Mouse (Mus musculus): ENCODE measurements around the gene Gprc5c.
"Not testable (repeated sequence)": the region's sequence is repeated elsewhere in the genome, so short reads cannot be mapped to it uniquely, and the experiment has no call there.

The Gprc5c gene

GRCm38 (mm10) chr11:114907567-114907966 is 56.6 kb downstream of the Gprc5c start:
- no peak for DNase-seq (ENCODE audit: low spot score)

GRCm38 (mm10) chr11:114908086-114908485 is 57.1 kb downstream of the Gprc5c start:
- DNase-seq (ENCODE audit: low spot score): no peak

GRCm38 (mm10) chr11:114909538-114909937 is 58.6 kb downstream of the Gprc5c start:
- not testable (repeated sequence) for DNase-seq (ENCODE audit: low spot score)

DNA sequence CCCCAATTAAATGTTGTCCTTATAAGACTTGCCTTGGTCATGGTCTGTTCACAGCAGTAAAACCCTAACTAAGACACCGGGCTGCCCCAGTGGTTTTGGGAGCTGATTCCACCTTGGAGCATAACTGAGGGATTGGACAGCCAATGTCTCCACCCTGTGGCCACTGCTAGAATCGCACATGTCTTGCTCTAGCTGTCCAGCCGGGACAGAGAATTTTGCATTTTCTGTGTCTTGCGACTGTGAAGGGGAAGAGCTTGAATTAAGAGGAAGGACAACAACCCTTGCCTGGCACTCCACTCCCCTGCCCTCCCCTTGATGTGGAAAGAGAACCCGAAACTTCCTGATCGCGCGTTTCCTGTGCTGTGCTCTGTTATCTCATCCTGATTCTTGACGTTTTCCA is 61.9 kb downstream of the Gprc5c start:
- DNase-seq (ENCODE audit: low spot score): peak; percentile 75

GRCm38 (mm10) chr11:114914978-114915377 is 64.0 kb downstream of the Gprc5c start:
- no peak for DNase-seq (ENCODE audit: low spot score)

DNA sequence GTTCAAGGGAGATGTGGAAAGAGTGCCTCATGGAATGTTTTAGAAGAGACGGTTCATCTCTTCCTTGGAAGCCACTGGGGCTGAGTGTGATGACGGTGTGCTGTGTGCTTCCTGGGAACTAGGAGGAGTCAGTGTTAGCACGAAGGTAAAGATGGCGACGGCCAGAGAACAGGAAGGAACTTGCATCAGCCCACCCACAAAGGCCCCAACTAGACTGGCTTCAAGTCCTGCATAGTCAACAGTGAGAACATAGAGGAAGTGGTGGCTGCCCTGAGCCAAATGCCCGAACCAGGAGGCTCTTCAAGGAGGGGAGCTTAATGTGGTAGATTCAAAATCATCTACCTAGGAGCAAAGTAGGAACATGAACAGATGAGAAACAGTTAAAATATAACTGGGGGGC is 66.2 kb downstream of the Gprc5c start:
- no peak for DNase-seq (ENCODE audit: low spot score)
